Mouse (Mus musculus) olfactory bulb, adult 2 months (tissue): ENCODE measurements around the gene Csnk1g2. TPM values are rescaled to one million over a fixed set of nuclear protein-coding genes. Genes with fewer than 3 reads are reported as not detected.

Experiments
- H3K27ac ChIP-seq: fragments of 200-500 bp; 2 replicates; pipeline ENCODE4 v1.5.1; 2012; ENCODE audit warnings: low read depth, low read length; ENCODE audit not compliant: insufficient read depth
- H3K4me1 ChIP-seq: fragments of 200-500 bp; 2 replicates; pipeline ENCODE4 v1.6.1; 2012; ENCODE audit warnings: low read length; ENCODE audit not compliant: control insufficient read depth, insufficient read depth
- H3K4me3 ChIP-seq: fragments of 200-500 bp; 2 replicates; pipeline ENCODE4 v1.5.1; 2012; ENCODE audit warnings: mild to moderate bottlenecking, low read depth, low read length, moderate library complexity; ENCODE audit not compliant: insufficient read depth
- CTCF ChIP-seq: fragments of 200-500 bp; IDR thresholded peaks from 2 replicates; pipeline ENCODE4 v1.5.1; 2012; ENCODE audit warnings: low read depth, mild to moderate bottlenecking, low read length, moderate library complexity; ENCODE audit not compliant: insufficient read depth
- POLR2A ChIP-seq: fragments of 200-500 bp; IDR thresholded peaks from 2 replicates; pipeline ENCODE4 v1.6.1; 2012; ENCODE audit warnings: mild to moderate bottlenecking, low read depth, low read length, moderate library complexity; ENCODE audit not compliant: insufficient read depth
- WGBS: fragments of 180-500 bp; shearing (Covaris S2); methylation state at CpG from one replicate; pipeline ENCODE4 v1.1.7; 2018; 5-methylcytosine and 5-hydroxymethylcytosine counted together
- polyA plus RNA-seq: library from polyadenylated mRNA; stranded (reverse); fragments of >200 nt; gene quantifications from 2 replicates; pipeline ENCODE4 v1.2.4, GENCODE M21; 2012; ENCODE audit warnings: low replicate concordance; ENCODE audit not compliant: missing spikeins, insufficient read depth, insufficient read length

Gene Csnk1g2
- polyA plus RNA-seq, 1 experiment: 431 TPM

DNA sequence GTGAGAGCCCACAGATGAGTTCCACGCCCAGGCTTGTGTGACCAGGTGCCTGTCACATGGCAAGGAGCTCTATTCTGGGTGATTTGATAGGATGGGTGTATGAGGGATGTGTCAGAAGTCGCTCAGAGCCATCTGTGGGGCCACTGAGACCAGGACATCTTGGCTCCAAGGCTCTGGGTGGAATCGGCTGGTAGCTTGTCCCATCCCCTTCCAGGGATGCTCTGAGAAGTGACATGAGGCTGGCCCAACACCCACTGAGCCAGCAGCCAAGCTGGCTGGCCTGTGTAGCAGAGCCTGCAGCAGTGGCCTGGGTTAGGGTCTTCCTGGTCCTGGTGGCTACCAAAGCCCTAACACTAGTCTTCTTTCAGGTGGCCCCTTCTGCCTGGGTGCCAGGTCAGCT lies 14.2 kb upstream of the Csnk1g2 start:
- TF ChIP-seq CTCF (no peak), POLR2A (no peak)
- Histone ChIP-seq H3K4me3 (no peak overlapping the region), H3K4me1 (peaks cover 18% of the 10 kb centered on the region), H3K27ac (no peak overlapping the region)
- 87% methylated on average over 3 of the region's 3 CpGs for WGBS

DNA sequence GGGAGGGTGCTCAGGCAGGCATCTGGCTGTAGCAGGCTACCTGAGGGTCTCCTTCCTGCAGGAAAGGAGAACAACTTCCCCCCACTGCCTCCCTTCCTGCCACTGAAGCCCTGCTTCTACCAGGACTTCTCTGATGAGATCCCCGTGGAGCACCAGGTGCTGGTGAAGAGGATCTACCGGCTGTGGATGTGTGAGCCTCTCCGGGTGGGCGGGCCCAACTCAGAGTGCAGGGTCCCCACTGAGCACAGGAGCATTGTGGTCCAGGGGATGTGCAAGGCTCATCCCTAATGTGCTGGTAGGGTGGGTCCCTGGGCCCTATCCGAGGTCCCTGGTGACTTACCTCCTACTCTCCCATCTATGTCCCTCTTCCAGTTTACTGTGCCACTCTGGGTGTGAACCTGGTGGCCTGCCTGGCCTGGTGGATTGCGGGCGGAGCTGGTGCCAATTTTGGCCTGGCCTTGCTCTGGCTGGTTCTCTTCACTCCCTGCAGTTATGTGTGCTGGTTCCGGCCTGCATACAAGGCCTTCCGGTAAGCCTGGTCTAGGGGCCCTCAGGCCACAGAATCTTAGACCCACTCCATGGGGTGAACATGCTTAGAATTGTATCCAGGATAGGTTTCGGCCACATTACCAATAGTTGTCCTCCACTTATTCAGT lies 13.2 kb upstream of the Csnk1g2 start:
- no peak overlapping the region for H3K4me3 ChIP-seq
- peaks cover 9% of the 10 kb centered on the region for H3K4me1 ChIP-seq
- TF ChIP-seq POLR2A (no peak), CTCF (no peak)
- no peak overlapping the region for H3K27ac ChIP-seq
- 91% methylated on average over 10 of the region's 10 CpGs for WGBS

DNA sequence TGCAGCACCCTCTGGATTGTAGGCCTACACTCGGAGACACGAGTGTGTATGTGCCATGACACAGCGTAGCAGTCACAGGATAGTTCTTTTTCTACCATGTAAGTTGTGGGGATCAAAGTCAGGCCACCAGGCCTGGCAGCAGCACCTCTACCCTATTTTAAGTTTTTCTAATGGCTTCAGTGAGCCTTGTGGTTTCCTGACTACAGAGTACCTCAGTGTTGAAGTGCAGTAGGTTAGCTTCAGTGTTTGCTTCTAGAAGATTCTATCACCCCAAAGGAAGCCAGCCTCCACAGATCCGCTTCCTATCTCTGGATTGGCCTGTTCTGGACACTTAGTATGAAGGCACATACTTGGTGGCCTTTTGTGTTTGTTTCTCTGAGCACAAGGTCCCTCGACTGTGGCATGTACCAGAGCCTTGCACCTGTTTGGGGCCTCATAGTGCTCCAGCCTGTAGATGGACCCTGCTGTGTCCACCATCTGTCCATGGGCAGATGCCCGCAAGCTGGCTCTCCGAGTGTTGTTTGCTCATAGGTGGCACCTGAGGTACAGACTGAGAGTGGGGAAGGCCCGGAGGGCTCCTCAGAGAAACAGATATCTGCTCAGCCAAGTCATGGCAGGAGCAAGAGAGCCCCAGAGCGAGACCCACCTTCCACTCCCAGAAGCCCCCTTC lies 12.4 kb upstream of the Csnk1g2 start:
- TF ChIP-seq POLR2A (no peak), CTCF (no peak)
- 90% methylated on average over 9 of the region's 9 CpGs for WGBS
- H3K4me1 ChIP-seq: peaks cover 5% of the 10 kb centered on the region; the same call in 1 of the 2 replicates
- H3K27ac ChIP-seq: no peak overlapping the region
- H3K4me3 ChIP-seq: no peak overlapping the region

DNA sequence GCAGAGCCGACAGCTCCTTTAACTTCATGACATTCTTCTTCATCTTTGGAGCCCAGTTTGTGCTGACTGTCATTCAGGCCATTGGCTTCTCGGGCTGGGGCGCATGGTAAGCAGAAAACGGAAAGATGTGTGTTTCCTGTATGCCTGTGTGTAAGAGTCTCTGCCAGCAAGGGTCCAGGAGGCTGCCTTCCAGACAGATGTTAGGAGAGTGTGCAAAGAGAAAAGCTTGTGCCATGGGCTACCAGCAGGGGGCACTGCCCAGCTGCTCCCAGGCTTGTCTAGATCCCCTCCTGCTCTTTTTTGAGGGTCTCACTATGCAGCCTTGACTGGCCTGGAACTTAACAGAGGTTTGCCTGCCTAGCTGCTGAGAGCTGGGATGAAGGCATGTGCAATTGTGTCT lies 11.6 kb upstream of the Csnk1g2 start:
- TF ChIP-seq CTCF: peak; percentile 61
- TF ChIP-seq POLR2A: no peak
- no peak overlapping the region for H3K27ac ChIP-seq
- WGBS: 78% methylated on average over 4 of the region's 4 CpGs
- peaks cover 5% of the 10 kb centered on the region; the same call in 1 of the 2 replicates for H3K4me1 ChIP-seq
- no peak overlapping the region for H3K4me3 ChIP-seq

DNA sequence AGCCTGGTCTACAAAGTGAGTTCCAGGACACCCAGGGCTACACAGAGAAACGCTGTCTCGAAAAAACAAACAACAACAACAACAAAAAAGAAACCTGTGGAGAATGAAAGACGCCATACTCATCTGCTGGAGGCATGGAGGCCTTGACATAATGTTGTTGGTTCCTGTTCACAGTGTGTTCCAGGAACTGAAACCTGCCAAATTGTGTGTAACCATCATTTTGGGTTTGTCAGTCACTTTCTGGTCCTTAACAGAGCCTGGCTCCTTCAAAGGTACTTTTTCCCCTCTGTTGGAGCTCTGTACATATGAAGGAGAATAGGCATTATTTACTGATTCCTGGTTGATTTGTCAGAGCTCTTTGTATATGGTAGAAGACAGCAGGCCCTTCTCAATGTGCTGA lies 10.7 kb upstream of the Csnk1g2 start:
- no peak overlapping the region for H3K4me3 ChIP-seq
- TF ChIP-seq POLR2A: no peak
- no peak for TF ChIP-seq CTCF
- H3K4me1 ChIP-seq: peaks cover 5% of the 10 kb centered on the region; the same call in 1 of the 2 replicates
- WGBS: 96% methylated on average over 3 of the region's 3 CpGs
- no peak overlapping the region for H3K27ac ChIP-seq

DNA sequence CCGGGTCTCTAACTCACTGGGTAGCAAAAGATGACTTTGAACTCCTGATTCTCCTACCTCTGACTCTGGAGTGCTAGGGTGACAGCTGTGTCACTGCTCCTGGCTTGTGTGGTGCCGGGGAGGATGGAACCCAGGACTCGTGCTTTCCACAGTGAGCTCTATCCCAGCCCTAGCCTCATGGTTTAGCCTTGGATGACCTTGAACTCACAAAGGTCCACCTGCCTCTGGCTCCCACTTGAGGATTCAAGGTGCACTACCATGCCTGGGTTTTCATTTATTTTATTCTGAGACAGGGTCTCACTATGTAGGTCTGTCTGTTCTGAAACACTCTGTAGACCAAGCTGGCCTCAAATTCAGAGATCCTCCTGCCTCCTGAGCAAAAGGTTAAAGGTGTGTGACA lies 8.8 kb upstream of the Csnk1g2 start:
- WGBS: 73% methylated on average over 3 of the region's 3 CpGs
- no peak for TF ChIP-seq CTCF
- TF ChIP-seq POLR2A: no peak
- Histone ChIP-seq H3K4me3 (no peak overlapping the region), H3K27ac (no peak overlapping the region), H3K4me1 (peaks cover 5% of the 10 kb centered on the region; the same call in 1 of the 2 replicates)

DNA sequence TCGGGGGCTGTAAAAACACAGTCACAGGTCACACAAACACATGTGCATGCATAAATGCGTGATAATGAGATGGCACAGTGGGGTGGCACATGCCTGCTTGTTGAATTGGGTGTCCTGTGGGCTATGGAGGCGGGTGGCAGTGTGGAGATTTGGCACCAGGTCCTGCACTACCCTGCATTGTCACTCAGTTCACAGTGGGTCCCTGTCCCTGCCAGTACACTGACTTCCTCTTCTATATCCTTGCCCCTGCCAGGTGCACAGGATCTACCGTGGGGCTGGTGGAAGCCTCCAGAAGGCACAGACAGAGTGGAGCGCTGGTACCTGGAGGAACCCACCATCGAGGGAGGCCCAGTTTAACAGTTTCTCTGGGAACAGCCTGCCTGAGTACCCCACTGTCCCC lies 8.3 kb upstream of the Csnk1g2 start:
- TF ChIP-seq POLR2A: no peak
- TF ChIP-seq CTCF: no peak
- 79% methylated on average over 6 of the region's 6 CpGs for WGBS
- Histone ChIP-seq H3K4me3 (no peak overlapping the region), H3K27ac (no peak overlapping the region), H3K4me1 (peaks cover 5% of the 10 kb centered on the region; the same call in 1 of the 2 replicates)

DNA sequence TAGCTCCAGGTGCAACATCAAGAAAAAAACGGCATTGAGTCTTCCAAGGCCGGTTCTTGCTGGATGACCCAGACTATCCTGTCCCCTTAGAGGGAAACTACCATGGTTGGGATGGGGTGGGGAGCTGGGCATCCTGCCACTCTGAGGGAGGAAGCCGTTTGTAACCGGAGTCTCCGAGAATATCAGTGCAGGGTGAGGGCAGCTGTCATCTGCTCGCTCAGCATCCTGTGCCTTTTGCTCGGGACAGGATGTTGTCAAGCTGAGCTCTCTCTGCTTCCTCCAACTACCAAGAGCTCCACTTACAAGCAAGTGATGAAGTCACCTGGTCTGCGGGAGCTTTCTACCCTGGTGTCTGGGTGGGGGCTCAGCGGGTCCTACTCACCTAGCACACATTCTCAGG lies 4.5 kb upstream of the Csnk1g2 start:
- no peak overlapping the region for H3K4me3 ChIP-seq
- 77% methylated on average over 9 of the region's 9 CpGs for WGBS
- TF ChIP-seq POLR2A: no peak
- no peak for TF ChIP-seq CTCF
- H3K4me1 ChIP-seq: peaks cover 7% of the 10 kb centered on the region
- H3K27ac ChIP-seq: no peak overlapping the region

DNA sequence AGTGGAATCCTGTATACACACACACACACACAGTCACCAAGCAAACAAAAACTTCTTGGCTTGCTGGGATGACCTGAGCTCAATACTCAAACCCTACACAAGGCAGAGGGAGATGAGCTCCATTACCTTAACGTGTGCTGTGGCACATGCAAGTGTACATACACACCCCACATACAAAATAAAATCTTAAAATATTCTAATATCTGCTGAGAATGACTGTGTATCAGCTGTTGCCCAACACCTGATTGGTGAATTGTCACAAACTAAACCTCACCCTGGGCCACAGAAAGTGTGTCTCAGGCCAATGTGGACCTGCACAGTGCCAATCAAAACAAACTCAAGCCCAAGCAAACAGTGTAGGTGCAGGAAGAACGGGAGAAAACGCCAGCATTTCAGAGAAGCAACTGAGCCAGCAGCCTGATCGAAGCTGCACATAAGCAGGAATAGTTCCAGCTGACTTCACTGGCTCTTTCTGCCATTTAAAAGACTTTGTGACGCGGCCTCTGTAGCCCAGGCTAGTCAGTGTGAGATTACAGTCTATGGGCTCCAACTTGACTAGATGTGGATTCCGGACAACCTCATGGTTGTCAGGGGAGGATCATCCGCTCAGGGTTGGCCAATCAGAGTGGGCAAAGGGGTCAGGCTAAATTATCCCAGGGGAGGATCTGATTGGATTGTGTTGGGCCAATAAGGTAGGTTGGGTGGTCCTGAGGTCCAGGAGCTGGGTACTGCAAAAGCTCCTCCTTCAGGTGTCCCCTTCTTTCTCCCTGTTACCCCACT lies 3.0 kb upstream of the Csnk1g2 start:
- H3K4me1 ChIP-seq: peaks cover 22% of the 10 kb centered on the region
- no peak for TF ChIP-seq CTCF
- TF ChIP-seq POLR2A: no peak
- WGBS: 49% methylated on average over 8 of the region's 8 CpGs
- no peak overlapping the region for H3K4me3 ChIP-seq
- H3K27ac ChIP-seq: no peak overlapping the region
